Mouse (Mus musculus) urinary bladder, postnatal 36 days (tissue): Measurements from ENCODE around the gene Fads2.

Experiments
- DNase-seq, 2 experiments: peaks; one replicate each; pipeline ENCODE4 v3.0.0; 2022; ENCODE audit warnings: low spot score in 2 of 2, mixed read lengths in 1 of 2

Gene Fads2

DNA sequence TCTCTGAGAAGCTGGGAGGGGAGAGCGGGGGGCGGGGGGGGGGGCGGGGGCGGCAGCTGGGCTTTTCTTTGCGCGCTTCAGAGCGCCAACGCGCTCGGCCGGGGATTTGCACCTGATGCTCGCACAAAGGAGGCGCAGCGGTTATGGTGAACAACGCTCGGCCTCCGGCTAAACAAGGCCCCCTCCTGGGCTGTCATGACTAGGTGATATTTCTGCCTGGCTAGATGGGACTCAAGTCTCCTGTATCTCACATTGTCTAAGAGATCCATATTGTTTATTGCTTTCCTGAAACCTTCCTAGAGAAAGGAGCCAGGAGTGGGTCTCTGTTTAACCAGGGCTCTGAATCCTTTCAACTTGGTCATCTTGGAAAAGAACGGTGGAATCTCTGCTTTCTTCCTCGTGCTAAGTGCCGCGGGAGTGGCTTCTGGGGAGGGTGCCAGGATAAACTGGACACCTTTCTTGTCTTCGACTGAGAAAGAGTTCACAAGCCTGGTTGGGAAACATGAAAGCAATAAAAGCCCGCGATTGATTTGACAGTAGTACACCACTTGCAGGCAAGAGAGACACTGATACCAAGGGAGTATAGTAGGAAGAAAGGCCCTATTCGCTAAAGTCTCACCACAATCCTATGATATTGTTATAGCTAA, 631 bp upstream of the Fads2 start:
- DNase-seq, result peak in 1 of 2 experiments; percentile 26

DNA sequence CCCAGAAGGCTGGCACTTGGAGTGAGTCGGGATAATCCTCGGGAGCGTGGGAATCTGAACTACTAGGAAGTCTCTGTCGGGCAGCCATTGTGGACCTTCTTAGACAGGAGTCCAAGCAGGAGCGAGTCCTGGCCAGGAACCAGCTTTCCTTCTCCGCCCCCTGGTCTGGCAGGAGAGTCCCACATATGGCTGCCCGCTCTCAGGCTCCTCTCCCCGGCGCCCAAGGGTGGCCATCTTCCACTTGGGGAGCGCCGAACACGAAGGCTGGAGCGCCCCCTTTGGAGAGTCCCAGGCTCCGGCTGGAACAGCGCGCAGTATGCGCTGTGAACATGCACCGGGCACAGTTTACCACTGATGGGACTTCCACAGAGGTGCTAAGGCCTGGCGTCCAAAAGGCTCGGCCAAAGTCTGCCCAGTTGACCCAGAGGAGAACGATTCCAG, 895 bp downstream of the Fads2 start:
- peak; percentile 75 to 83 for DNase-seq

DNA sequence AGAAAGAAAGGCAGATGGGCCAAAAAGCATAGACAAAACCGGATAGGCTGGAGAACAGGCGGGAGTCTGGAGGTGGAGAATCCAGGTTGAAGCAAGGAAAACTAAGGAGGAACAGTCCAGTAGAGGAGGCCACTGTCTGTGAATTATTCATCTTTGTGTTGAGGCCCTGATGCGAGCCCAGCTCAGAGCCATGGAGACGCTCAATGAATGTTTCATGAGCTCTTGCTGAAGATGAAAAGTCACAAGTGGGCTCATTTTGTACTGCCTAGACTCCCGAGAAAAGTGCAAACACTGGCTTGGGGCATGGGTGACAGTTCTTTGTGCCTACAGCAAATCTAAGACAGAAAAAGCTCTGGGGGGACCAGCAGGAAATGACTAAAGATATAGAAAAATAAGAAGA, 3.7 kb downstream of the Fads2 start:
- no peak for DNase-seq

DNA sequence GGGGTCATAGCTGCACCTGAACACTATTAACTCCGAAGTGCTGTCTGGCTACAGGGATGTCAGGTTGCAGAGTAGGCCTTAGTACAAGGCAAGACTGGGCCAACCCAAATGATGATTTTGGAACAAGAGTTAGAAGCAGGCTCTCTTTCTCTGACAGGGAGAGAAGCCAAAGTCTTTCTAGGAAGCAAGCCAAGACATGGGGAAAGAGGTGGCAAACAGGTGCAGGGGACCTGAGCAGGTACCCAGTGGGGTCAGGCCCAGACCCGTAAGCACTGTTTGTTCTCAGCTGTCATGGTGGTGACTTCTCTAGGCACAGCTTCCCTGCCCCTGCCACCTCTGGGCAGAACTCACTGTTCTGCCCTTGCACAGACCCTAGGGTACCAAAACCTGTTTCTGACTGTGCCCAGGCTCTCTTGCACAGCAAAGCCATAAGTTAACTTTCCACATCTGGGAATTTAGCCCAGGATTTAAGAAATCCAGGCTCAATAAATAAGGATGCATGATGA, 5.1 kb downstream of the Fads2 start:
- DNase-seq, result no peak

DNA sequence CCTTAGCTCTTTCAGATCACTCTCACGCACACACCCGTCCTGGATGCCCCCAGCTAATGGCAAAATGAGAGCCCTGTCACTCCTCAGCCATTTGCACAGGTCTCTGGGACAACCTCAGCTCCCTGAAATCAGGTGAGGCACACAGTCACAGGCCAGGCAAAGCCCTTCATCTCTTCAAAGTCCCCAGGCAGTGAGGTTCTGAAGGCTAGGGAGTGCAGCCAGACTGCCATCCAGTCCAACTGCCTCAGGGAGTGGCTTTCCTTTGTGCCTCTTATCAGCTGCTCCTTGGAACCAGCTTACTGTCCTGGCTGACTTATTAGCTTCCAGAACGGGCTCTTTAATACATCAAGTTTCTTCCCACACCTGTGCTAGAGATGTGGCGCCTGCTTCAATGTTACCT, 6.9 kb downstream of the Fads2 start:
- no peak for DNase-seq

DNA sequence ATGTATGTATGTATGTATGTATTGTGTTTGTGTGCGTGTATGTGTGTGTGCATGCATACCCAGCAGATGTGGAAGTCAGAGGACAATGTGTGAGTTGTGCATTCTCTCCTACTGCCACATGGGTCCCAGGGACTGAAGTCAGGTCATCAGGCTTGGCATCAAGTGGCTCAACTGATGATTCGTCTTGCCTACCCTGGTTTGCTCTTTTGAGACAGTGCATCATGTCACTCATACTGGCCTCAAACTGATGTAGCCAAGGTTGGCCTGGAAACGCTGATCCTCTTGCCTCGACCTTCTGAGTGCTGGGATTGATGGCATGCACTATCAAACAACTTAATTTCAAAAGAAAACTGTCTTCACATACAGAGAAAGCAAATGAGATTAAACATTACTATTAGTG, 7.7 kb downstream of the Fads2 start:
- no peak for DNase-seq

DNA sequence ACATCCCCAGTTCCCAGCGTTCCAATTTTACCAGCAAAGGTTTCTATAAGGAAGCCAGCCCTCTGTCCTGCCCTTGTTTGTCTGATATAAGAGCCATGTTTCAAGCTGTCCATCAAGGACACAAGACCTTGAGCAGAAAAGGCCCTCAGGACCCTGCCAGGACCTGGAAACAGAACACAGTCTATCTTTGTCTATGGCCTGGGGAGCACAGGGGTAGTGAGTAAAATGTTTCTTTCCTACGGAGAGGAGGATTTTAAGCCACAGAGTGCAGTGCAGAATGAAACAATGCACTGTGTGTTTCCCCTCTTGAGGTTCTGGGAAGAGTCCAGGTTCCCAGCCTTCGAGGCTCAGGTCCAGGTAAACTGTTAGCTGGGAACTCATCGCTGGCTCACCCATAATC, 14.6 kb downstream of the Fads2 start:
- no peak for DNase-seq

DNA sequence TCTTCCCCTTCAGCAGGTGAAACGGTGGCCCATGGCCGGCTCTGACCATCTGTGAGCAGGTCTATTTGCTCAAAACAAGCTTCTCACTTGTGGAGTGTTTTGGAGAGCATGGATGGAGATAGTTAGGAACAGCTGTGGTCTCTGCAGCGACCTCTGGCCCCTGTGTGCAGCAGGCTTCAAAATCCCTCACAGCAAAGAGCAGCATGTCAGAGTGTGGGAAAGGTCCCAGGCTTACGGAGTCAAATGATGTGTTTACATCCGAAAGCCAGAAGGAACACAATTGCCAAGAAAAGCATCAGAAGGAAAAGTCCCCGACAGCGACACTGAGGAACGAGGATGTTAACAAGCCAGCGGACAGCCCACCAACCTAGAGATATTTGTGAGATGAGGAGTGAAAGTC, 16.1 kb downstream of the Fads2 start:
- DNase-seq, result no peak

DNA sequence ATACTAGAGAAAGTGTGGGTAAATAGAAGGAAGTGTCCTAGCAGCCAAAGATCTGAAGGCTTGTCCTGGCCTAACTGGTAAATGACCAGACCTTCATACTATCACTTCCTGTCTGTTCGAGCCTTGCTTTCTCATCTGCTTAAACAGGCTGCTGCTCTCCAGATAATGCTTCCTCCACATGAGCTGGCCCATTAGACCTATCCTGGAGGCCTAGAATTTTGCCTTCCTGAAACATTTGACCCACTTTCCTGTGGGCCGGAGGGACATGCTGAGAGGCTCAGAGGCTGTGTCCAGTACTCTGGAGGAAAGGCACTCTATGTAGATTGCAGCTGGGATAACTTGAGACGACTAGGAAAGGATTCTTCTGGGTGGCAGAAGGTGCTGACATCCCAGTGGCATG, 19.4 kb downstream of the Fads2 start:
- no peak for DNase-seq

DNA sequence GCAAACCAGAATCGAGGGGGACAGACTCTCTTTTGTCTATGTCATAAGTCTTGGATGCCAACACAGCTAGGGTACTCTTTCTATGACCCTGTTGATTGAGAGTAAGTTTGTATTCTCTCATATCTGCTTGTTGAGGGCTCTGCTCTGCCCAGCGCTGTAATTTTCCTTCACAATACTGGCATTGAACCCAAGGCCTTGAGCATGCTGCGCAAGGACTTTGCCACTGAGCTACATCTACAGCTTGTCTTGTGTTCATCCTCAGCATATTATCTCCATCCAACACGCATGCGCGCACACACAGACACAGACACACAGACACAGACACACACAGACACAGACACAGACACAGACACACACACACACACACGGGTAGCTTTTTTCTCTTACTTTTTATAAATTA, 21.2 kb downstream of the Fads2 start:
- no peak for DNase-seq

DNA sequence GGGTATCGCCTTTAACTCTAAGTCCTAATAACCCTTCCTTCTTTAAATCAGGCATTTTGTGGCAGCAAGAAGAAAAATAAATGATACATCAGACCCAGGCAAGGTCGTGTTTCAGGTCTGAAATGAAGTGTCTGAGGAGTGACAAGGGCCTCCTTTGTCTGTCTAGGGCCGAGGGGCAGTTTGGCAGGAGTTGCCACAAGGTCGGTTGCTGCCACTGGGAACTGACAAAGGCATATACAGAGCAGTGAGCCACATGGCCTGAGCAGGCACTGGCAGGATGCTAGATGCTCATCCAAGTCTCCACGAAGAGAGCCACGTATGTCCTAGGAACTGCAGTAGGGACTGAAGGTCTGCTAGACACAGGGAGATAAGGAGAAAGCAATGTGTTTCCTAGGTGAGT, 23.2 kb downstream of the Fads2 start:
- DNase-seq, result no peak

DNA sequence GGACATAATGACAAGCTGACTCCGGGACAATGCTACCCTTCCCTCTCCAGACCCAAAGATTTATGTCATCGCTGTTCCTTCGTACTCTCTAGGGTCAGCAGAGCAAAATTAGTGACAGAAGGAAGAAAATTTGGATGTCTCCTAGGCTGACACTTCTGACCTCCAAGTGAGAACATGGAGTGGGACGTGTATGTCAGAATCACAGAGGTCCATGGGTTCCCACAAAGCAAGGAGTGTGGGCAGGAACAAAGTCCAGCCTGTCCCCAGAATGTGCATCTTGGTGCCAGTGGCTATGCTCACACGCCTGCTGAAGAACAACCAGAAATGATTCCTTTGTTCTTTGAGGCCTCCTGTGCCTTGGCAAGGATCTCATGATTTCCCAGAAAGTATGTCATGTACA, 28.4 kb downstream of the Fads2 start:
- no peak for DNase-seq

DNA sequence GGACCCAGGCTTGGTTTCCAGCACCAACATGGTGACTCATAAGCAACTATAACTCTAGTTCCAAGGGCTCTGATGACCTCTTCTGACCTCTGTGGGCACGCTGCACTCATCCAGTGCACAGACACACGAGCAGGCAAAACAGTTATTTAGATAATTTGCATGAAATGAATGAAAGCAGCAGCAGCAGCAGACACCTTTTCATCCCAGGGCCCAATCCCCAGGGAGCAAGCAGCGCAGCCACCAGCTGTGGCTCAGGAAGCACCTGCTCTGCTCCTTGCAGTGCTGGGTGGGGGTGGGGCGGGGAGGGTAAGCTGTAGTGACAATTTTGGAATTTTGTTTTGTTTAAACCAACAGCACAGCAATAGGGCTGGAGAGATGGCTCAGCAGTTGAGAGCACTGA, 29.7 kb downstream of the Fads2 start:
- no peak for DNase-seq

DNA sequence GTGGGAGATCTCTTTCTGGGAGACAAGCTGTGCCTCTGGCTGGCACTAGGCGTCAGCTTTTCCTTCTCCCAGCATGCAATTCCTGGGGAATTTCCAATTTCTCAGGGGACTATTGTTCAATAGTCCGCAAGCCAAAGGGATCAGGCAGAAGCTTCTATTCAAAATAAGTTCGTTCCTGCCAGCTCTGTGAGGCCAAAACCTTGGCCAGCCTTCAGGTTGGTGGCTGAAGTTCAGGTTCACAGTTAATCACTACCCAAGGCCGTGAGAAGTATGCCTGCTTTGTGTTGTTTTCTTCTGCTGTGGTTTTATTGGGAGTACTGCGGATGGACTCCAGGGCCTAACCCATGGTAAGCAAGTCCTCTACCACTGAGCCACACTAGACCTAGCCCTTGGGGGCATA, 30.4 kb downstream of the Fads2 start:
- DNase-seq, result no peak

DNA sequence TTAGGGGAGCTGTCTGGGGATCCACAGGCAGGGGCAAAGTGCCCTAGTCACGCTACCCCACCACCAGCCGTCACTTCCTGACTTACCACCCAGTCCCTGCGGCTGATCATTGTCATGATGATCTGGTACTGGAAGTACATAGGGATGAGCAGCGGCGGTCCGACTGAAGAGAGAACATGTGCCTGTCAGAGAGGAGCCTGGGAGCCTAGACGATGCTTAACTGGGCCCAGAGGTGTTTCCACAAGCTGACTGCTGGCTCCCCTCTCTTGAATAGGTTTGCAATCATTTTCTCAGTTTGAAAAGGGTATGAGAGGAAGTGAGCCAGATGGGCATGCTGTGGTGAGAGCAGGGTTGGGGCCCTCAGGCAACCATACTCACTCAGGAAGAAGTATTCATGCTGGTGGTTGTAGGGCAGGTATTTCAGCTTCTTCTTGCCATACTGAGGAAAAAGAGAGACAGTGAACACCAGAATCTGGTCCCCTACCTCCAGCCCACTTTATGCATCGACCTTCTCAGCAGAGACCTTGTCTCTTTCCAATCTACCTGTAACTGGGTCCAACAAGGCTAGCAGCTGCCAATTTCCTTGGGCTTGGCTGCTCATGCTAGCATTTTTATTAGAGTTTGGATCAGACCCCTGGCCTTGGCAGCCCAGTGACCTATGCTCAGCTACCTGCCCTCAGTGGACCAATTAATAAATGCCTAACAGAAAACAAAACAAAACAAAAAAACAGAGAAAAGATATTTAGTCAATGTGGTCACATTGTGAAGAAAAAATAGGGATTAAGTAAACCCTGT, 31.2 kb downstream of the Fads2 start:
- DNase-seq, result no peak

DNA sequence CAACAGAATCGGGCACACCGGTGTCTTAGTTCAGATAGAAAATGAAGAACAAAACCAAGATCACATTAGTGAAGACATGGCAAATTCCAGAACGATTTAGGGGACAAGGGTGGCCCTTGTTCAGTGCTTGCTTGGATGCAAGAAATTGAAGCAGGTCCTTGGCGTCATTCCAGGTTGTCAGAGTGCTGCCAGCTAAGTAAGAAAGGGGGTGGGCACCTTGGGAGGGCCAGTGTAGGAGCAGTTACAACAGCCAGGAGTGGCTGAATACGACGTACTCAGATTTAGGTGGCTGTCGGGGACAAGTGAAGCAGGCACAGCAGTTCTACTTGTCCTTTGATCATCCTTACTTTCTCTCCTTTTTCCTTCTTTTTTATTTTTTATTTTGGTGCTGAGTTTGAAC, 33.8 kb downstream of the Fads2 start:
- DNase-seq, result no peak

DNA sequence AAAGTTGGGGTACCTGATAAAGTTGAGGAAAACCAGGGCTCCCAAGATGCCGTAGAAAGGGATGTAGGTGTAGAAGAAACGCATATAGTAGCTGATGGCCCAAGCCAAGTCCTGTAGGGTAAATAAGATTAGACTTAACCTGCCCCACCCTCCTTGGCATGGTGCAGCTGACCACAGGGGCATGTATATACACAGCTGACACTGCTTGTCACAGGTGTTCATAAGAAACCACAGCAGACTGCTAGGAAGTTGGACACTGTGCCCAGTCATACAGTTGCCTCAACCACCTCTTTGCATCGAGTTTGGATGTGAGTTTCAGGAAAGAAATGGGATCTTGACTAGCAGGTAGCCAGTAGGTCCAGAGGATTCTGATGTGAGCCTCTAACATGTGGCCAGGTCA, 35.0 kb downstream of the Fads2 start:
- no peak for DNase-seq

DNA sequence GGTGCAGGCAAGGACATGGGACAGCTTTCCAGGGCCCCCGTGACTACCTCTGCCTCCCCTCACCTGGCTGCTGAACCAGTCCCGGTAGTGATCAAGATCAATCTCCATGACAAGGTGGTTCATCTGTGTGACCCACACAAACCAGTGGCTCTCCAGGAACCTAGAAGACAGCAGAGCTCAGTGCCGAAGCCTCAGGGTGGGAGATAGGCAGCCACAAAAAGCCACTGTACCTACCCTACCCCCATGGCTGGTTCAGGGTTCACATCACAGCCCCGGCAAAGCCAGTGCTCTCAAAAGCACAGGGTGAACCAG, 35.4 kb downstream of the Fads2 start:
- DNase-seq, result no peak

DNA sequence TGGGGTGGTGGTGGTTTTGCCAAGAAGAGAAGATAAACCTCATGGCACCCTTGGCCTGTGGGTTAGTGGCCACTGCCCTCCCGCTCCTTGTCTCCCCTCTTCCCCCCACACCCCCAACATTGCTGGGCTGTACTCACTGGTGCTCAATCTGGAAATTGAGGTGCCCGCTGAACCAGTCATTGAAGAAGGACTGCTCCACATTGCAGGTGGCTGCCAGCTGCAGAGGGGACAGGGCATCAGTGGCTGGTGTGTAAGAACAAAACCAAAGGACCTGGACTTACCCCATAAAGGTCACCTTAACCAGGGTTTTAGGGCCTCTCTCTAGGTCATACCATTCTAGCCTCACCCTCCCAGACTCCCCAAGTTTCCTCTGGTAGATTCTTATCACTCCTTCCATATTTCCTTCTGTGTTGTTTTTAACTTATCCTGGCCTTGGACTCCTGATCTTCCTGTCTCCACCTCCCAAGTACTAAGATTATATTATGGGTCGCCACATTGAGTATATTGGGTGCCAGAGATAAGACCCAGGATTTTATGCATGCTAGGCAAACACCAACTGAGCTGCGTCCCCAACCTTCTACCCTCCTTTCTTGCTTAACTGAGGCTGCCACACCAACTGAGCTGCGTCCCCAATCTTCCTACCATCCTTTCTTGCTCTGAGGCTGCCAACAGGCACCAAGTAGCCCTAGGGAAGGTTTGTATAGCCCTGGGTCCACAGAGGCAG, 35.9 kb downstream of the Fads2 start:
- DNase-seq, result no peak

DNA sequence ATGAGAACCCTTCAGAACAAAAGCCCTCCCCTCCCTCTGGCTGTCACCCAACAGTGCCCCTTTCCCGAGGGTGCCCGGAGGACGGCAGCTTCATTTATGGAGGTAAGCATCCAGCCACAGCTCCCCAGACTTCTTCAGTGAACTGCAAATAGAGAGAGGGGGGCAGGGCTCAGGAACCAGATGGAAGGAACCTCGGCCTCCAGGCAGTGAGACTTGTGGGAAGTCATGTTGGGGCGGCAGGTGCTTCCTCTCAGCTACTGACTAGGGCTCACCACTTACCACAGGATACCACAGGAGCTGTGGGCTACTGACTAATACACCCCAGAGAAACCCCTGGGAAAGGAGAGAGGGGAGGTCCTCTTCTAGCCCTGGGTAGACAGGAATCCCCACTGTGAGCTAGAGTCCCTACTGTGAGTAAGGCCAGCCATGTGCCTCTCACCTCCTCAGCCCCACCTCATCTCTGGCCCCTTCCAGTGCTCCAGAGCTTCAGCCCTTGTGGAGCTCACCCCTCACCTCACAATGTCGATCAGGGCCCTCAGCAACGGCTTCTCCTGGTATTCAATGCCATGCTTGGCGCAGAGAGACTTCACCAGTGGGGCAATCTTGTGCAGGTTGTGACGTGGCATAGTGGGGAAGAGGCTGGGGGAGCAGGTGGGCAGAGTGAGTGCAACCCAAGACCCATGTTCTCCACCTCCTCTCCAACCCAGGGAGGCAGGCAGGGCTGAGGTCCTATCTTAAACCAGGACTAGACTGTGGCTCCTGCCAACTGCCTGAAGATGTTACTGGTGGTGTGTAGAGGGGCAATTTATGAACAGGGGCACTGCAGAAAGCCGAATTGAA, 37.2 kb downstream of the Fads2 start:
- no peak for DNase-seq

DNA sequence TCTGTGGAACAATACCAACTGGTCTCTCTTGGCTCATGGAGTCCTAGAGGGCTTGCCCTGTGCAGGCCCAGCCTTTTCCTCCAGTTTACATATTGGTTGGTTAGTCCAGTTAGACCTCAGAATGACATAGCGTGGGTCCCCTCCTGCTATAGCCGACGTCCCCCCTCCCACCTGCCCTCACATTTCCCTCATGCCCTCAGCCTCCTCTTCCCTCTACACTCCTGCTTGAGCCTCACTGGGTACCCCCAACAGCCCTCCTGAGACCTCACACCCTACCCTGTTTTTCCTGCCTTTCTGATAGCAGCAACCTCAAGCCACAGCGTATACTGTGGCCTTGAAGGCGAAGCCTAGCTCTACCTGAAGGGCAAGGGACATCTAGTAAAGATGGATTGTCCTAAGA, 38.7 kb downstream of the Fads2 start:
- no peak for DNase-seq

DNA sequence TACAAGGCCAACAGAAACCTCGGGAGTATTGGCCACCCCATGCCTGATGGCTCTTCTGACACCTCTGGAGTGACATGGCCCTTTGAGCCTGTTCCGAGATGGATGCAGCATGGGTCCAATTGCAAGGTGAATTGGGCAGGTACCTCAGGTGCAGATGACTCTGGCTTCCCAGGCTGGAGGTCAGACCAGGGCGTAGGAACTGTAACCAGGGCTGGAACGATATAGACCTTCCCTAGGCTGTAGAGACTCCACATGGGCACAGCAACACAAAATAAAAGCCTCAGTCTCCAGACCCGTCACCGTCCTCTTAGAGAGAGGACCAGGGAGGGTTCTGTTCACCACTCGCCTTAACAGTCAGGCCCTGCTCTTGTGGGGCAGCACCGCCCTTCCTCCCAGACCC, 39.3 kb downstream of the Fads2 start:
- no peak for DNase-seq
